Mouse (Mus musculus) lung, postnatal 0 days (tissue): Measurements from ENCODE around the gene Vnn1. TPM values are rescaled to one million over a fixed set of nuclear protein-coding genes. Genes with fewer than 3 reads are reported as not detected.

Source experiments
- ATAC-seq: fragments of 200-750 bp; cut with Nextera tagmentation; 2 replicates; pipeline ENCODE4 v1.8.0; 2017; ENCODE audit warnings: moderate library complexity
- DNase-seq: peaks from one replicate; pipeline ENCODE4 v3.0.0-alpha.2; 2016; ENCODE audit warnings: low spot score
- H3K27ac ChIP-seq: fragments of 300-500 bp; sonication (generic); 2 replicates; pipeline ENCODE4 v1.5.1; 2014; ENCODE audit warnings: antibody characterized with exemption, mild to moderate bottlenecking, low read length, mixed read lengths
- H3K27me3 ChIP-seq: fragments of 300-500 bp; sonication (generic); replicated peaks from 2 replicates; pipeline ENCODE4 v1.6.1; 2014; ENCODE audit warnings: low read length, mixed read lengths; ENCODE audit not compliant: insufficient read depth
- H3K36me3 ChIP-seq: fragments of 300-500 bp; sonication (generic); 2 replicates; pipeline ENCODE4 v1.6.1; 2014; ENCODE audit warnings: low read length, mixed read lengths; ENCODE audit not compliant: insufficient read depth
- H3K4me1 ChIP-seq: fragments of 300-500 bp; sonication (generic); 2 replicates; pipeline ENCODE4 v1.6.1; 2014; ENCODE audit warnings: antibody characterized with exemption, low read depth, low read length, mixed read lengths; ENCODE audit not compliant: insufficient read depth
- H3K4me2 ChIP-seq: fragments of 300-500 bp; sonication (generic); replicated peaks from 2 replicates; pipeline ENCODE4 v1.6.1; 2014; ENCODE audit warnings: low read depth, mild to moderate bottlenecking, low read length, moderate library complexity, mixed read lengths
- H3K4me3 ChIP-seq: fragments of 300-500 bp; sonication (generic); 2 replicates; pipeline ENCODE4 v1.5.1; 2014; ENCODE audit warnings: low read depth, low read length
- H3K9ac ChIP-seq: fragments of 300-500 bp; sonication (generic); replicated peaks from 2 replicates; pipeline ENCODE4 v1.6.1; 2014; ENCODE audit warnings: low read depth, mild to moderate bottlenecking
- H3K9me3 ChIP-seq: fragments of 300-500 bp; sonication (generic); 2 replicates; pipeline ENCODE4 v1.6.1; 2016; ENCODE audit warnings: low read length, mixed read lengths
- CTCF ChIP-seq: IDR thresholded peaks from 2 replicates; pipeline ENCODE4 v1.5.1; 2016; ENCODE audit warnings: antibody characterized with exemption, mild to moderate bottlenecking
- EP300 ChIP-seq: IDR thresholded peaks from 2 replicates; pipeline ENCODE4 v1.6.1; 2016; ENCODE audit warnings: antibody characterized with exemption, mild to moderate bottlenecking, control low read depth
- WGBS: fragments of 180-500 bp; shearing (Covaris S2); extraction: QIAGEN DNeasy Blood & Tissue Kit; methylation state at CpG from one replicate; pipeline ENCODE4 v1.1.7; 2014; 5-methylcytosine and 5-hydroxymethylcytosine counted together
- polyA plus RNA-seq: library from polyadenylated mRNA; unstranded; fragments of >200 nt; fragmentation: Nextera tagmentation; extraction: Ambion mirVana; gene quantifications from 2 replicates; pipeline ENCODE4 v1.2.1, GENCODE M21; 2015

Gene Vnn1
- polyA plus RNA-seq, 1 experiment from 2014 or later, result 45.4 TPM

DNA sequence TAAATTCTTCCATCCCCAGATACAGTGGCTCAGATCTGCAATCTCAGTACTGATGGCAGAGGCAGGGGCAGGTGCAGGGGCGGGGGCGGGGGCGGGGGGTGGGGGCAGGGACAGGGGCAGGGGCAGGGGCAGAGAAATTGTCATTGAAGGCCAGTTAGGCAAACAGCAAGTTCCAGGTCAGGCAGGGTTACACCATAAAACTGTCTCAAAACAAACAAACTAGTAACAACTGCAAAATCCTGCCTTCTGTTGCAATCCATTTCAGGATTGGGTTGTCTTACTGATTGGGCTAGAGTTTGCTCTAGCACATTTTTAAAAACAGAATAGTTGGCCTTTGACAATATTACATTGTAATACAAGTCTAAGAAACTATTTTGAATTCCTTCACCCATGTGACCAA lies 28.0 kb downstream of the Vnn1 start:
- TF ChIP-seq EP300 (no peak), CTCF (no peak)
- Histone ChIP-seq H3K36me3 (no peaks in the 10 kb centered on the region), H3K4me1 (no peaks in the 10 kb centered on the region), H3K27me3 (no peaks in the 10 kb centered on the region), H3K4me3 (no peak overlapping the region), H3K9me3 (no peaks in the 10 kb centered on the region), H3K9ac (no peak overlapping the region), H3K4me2 (no peak overlapping the region), H3K27ac (no peak overlapping the region)
- 67% methylated on average over 3 of the region's 3 CpGs for WGBS
- DNase-seq (no peak), ATAC-seq (no peak)

DNA sequence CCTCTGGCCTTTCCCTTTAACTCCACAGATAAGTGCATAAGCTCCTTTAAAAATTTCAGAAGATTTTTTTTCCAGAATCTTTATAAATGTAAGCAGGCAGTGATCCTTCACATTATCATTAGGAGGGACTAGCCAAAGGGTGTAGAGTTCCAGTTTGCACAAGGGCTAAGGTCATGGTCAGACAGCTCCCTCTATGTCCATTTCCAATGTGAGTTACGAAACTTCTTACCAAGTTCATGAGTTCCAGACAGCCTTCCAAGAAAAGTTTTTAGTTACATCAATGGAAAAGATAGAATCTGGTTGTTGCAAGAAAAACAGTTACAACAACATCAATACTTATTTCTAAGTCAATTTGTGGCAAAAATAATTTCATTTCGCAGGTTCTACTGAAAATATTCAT lies 29.5 kb downstream of the Vnn1 start:
- no peak overlapping the region for H3K27ac ChIP-seq
- ATAC-seq (no peak), DNase-seq (no peak)
- H3K36me3 ChIP-seq, result no peaks in the 10 kb centered on the region
- no peaks in the 10 kb centered on the region for H3K9me3 ChIP-seq
- H3K4me2 ChIP-seq, result no peak overlapping the region
- no peak for TF ChIP-seq CTCF
- no peak overlapping the region for H3K9ac ChIP-seq
- WGBS, result 79% methylated on average over 2 of the region's 2 CpGs
- no peak overlapping the region for H3K4me3 ChIP-seq
- no peaks in the 10 kb centered on the region for H3K4me1 ChIP-seq
- H3K27me3 ChIP-seq, result no peaks in the 10 kb centered on the region

DNA sequence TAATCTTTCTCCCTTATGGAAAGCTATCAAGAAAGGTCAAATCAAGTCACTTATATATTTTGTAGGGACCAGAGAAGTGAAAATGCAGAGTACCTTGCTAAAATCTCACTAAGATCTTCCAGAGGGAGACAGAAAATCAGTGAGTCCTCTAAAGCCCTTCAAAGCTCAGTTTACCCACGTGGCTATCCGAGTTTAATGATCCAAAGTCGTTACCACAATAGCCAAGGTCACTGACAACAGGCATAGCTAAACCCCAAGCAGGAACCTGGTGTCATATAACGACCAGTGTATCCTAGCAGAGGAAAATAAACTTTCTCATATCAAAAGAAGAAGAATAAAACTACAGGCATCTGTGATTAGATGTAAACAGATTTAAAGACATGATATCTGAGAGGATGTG lies 43.1 kb downstream of the Vnn1 start:
- no peak for TF ChIP-seq CTCF
- no peak for TF ChIP-seq EP300
- DNase-seq (no peak), ATAC-seq (no peak)
- Histone ChIP-seq H3K27ac (no peak overlapping the region), H3K4me1 (no peaks in the 10 kb centered on the region), H3K4me3 (no peak overlapping the region), H3K9me3 (no peaks in the 10 kb centered on the region), H3K27me3 (no peaks in the 10 kb centered on the region), H3K9ac (no peak overlapping the region), H3K36me3 (no peaks in the 10 kb centered on the region), H3K4me2 (no peak overlapping the region)
- WGBS, result 37% methylated on average over 4 of the region's 4 CpGs

DNA sequence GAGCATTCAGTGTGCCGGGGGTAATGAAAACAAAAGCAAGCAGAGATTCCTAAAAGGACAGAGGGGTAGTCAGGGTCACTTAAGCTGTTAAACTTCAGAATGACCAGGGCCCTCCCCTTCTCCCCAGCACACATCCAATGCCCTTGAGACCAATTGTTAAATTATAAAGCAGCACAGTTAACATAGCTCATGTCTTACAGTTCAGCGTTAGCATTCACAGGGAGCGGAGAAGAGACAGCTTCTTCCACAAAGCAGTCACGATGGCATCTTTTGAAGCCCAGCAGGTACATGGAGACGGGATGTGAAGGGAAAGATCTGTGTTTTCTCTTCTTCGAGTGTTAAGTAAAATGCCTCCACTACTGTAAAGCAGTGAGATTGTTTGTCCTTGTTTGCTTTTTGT lies 43.8 kb downstream of the Vnn1 start, which contains the start of gene Taar2:
Gene Taar2 (plus strand): TSS at position 261 of the 400 bp plus-strand sequence.
- ATAC-seq (no peak), DNase-seq (no peak)
- no peak for TF ChIP-seq EP300
- no peak for TF ChIP-seq CTCF
- Histone ChIP-seq H3K4me1 (no peaks in the 10 kb centered on the region), H3K4me2 (no peak within 1 kb of the TSS), H3K9me3 (no peaks in the 10 kb centered on the region), H3K27ac (no peak within 1 kb of the TSS), H3K9ac (no peak within 1 kb of the TSS), H3K4me3 (no peak within 1 kb of the TSS), H3K27me3 (no peaks in the 10 kb centered on the region), H3K36me3 (no peaks in the 10 kb centered on the region)
- WGBS, result 56% methylated on average over 6 of the region's 6 CpGs

DNA sequence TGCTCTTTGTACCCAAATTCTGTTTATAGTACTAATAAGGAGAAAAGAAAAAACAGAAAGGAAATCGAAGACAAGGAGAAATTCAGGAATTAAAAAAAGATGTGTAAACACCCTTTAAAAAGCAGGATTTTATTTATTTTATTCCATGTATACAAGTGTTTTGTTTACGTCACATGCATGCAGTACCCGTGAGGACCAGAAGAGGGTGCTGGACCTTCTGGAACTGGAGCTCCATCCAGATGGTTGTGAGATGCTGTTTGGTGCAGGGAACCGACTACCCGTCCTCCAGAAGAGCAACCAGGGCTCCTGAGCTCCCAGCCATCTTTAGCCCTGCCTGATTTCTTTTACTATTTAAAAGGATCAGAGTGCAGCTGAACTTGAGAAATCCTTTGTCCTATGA lies 48.0 kb downstream of the Vnn1 start:
- TF ChIP-seq CTCF (peak; percentile 47), EP300 (no peak)
- ATAC-seq (no peak), DNase-seq (no peak)
- Histone ChIP-seq H3K9ac (no peak overlapping the region), H3K4me3 (no peak overlapping the region), H3K4me1 (no peaks in the 10 kb centered on the region), H3K27me3 (no peaks in the 10 kb centered on the region), H3K36me3 (no peaks in the 10 kb centered on the region), H3K9me3 (no peaks in the 10 kb centered on the region), H3K27ac (no peak overlapping the region), H3K4me2 (no peak overlapping the region)
- WGBS, result 77% methylated on average over 5 of the region's 5 CpGs

DNA sequence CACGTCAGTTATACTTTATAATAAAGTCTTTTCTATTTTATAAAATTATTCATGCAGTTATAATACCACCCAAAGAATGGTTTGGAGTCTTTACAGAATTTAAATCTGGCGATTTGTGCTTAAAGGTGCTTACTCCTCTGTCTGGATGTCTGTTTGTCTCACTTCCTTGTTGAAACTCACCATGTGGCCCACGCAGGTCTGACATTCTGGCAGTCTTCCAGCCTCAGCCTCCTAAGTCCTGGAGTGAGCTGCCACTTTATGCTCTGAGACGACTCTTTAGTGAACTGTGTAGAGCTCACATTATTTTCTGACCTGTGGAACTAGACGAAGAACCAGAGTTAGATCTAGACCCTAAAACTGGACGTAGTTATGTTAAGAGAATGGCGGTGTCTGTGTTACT lies 53.5 kb downstream of the Vnn1 start:
- no peaks in the 10 kb centered on the region for H3K36me3 ChIP-seq

DNA sequence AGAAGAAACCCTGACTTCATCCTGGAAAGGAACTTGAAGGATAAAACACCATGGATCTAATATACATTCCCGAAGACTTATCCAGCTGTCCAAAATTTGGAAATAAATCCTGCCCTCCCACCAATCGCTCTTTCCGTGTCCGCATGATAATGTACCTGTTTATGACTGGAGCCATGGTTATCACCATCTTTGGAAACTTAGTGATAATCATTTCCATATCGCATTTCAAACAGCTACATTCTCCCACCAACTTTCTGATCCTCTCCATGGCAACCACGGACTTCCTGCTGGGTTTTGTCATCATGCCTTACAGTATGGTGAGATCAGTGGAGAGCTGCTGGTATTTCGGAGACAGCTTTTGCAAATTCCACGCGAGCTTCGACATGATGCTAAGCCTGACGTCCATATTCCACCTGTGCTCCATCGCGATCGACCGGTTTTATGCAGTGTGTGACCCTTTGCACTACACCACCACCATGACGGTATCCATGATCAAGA lies 55.1 kb downstream of the Vnn1 start, which contains the start of gene Taar3:
Gene Taar3 (plus strand): TSS at position 51 of the 498 bp plus-strand sequence.
- Histone ChIP-seq H3K9ac (no peak within 1 kb of the TSS), H3K4me3 (no peak within 1 kb of the TSS), H3K4me2 (no peak within 1 kb of the TSS), H3K27me3 (no peaks in the 10 kb centered on the region), H3K36me3 (no peaks in the 10 kb centered on the region), H3K4me1 (no peaks in the 10 kb centered on the region), H3K9me3 (no peaks in the 10 kb centered on the region), H3K27ac (no peak within 1 kb of the TSS)
- TF ChIP-seq CTCF (no peak), EP300 (no peak)
- DNase-seq, result no peak
- no peak for ATAC-seq
- WGBS, result 87% methylated on average over 16 of the region's 16 CpGs

More for the DNA sequence above, 53.5 kb downstream of the Vnn1 start:
- H3K4me3 ChIP-seq, result no peak overlapping the region
- WGBS, result 41% methylated on average over 7 of the region's 7 CpGs
- ATAC-seq (no peak), DNase-seq (peak; percentile 44)
- H3K27ac ChIP-seq, result no peak overlapping the region
- H3K4me1 ChIP-seq, result no peaks in the 10 kb centered on the region
- H3K9me3 ChIP-seq, result no peaks in the 10 kb centered on the region
- H3K4me2 ChIP-seq, result no peak overlapping the region
- TF ChIP-seq CTCF, result no peak
- no peak for TF ChIP-seq EP300
- H3K9ac ChIP-seq, result no peak overlapping the region
- no peaks in the 10 kb centered on the region for H3K27me3 ChIP-seq
